Mouse (Mus musculus): ENCODE measurements around the gene Hdac4.

DNA sequence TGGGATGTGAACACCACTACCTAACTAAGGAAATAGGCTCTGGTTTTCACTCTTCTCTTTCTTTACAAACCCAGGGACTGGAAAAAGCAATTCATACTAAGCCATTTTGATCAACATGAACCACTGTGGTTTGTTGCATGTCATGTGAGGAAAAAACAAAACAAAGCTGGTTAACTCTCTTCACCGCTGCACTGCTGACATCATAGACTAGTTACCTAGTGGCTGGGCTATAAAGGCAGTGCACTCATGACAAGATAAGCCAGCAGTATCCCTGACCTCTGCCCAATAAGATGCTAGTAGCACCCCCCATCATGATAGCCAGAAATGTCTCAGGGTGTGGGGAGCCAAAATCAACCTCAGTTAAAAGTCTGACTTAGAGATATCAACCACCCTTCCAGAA, 47.0 kb downstream of the Hdac4 start:
- no peak for TF ChIP-seq CTCF (IDR thresholded peaks at IDR 0.05)
- no peak for TF ChIP-seq EP300 (IDR thresholded peaks at IDR 0.05)
